Mouse (Mus musculus): ENCODE data around the gene Usp53. TPM values are rescaled to one million over a fixed set of nuclear protein-coding genes. Genes with fewer than 3 reads are reported as not detected.

Gene Usp53
- polyA plus RNA-seq (2012; fragmentation: generic; extraction: Trizol), result 1.7 TPM

- peak; percentile 89 for TF ChIP-seq POLR2A (IDR thresholded peaks at IDR 0.05; ENCODE audit: insufficient read length, low read depth)
- TF ChIP-seq TCF3 (IDR thresholded peaks at IDR 0.05; ENCODE audit: insufficient read length, low read depth), result peak; percentile 7
- no peak for TF ChIP-seq USF1 (IDR thresholded peaks at IDR 0.05; ENCODE audit: low read depth)
- no peak for TF ChIP-seq REST (IDR thresholded peaks at IDR 0.05; ENCODE audit: insufficient read depth, insufficient read length)
- peak; percentile 8 for TF ChIP-seq SRF (IDR thresholded peaks at IDR 0.05; ENCODE audit: control insufficient read depth, insufficient read length, low read depth)
- TF ChIP-seq MYOG (IDR thresholded peaks at IDR 0.05; ENCODE audit: control insufficient read depth in 1 of 3, insufficient read depth in 1 of 3, insufficient read length in 2 of 3, low read depth in 2 of 3), result peak in 1 of 3 experiments; percentile 30
- no peak for TF ChIP-seq CEBPB (IDR thresholded peaks at IDR 0.05; ENCODE audit: insufficient read depth, poor library complexity, severe bottlenecking)
- peak in 2 of 3 experiments; percentile 25 to 28 for TF ChIP-seq MYOD1 (IDR thresholded peaks at IDR 0.05; ENCODE audit: control insufficient read depth in 1 of 3, insufficient read length in 2 of 3, low read depth in 2 of 3)
- no peak for TF ChIP-seq TCF12 (IDR thresholded peaks at IDR 0.05; ENCODE audit: insufficient read depth, poor library complexity, severe bottlenecking)
- TF ChIP-seq POLR2AphosphoS2 (IDR thresholded peaks at IDR 0.05; ENCODE audit: insufficient read length, low read depth), result peak; percentile 97
- Histone ChIP-seq H3ac (ENCODE audit: control insufficient read depth, insufficient read length) (peak within 1 kb of the TSS; percentile 77), H3K27me3 (ENCODE audit: control insufficient read depth, insufficient read depth, insufficient read length) (no peaks in the 10 kb centered on the region), H3K79me2 (ENCODE audit: control insufficient read depth, insufficient read depth) (peaks cover 22% of the 10 kb centered on the region), H3K36me3 (ENCODE audit: control insufficient read depth, insufficient read depth) (no peaks in the 10 kb centered on the region), H3K4me2 (ENCODE audit: low read depth) (peak within 1 kb of the TSS; percentile 99), H3K4me3 (peak within 1 kb of the TSS; percentile 51)
Observed at GRCm38 (mm10) chr3:122984249-122985182, at the start of gene Usp53. Usp53 (minus strand) TSS chr3:122984510.

- peak overlapping the region; percentile 18 for H3K4me3 ChIP-seq
- H3K79me2 ChIP-seq (ENCODE audit: control insufficient read depth, insufficient read depth), result no peaks in the 10 kb centered on the region
Observed at GRCm38 (mm10) chr3:123033804-123034203, 49.5 kb upstream of the Usp53 start.

DNA sequence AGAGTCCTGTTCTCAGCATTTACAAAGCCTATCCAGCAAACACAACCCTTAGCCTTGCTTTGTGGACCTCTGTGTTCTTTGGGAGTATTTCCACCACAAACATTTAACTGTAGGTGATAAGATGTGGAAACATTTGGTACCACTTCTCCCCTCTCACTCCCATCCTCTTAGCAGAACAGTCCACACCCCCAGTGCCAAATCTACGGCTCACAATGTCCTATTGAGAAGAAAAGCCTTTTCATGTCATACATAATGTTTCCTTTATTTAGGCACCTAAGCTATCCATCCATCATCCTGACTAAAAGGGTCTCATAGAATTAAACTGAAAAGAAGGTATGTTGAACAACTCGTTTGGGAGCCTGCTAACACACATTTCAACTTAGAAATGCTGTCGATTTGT, 41.3 kb upstream of the Usp53 start:
- Histone ChIP-seq H3K79me2 (ENCODE audit: control insufficient read depth, insufficient read depth) (no peaks in the 10 kb centered on the region), H3K4me2 (ENCODE audit: low read depth) (no peak overlapping the region), H3K27me3 (ENCODE audit: control insufficient read depth, insufficient read depth, insufficient read length) (no peaks in the 10 kb centered on the region), H3K4me3 (no peak overlapping the region), H3ac (ENCODE audit: control insufficient read depth, insufficient read length) (no peak overlapping the region), H3K36me3 (ENCODE audit: control insufficient read depth, insufficient read depth) (no peaks in the 10 kb centered on the region)
- no peak for TF ChIP-seq MYOD1 (IDR thresholded peaks at IDR 0.05; ENCODE audit: control insufficient read depth in 1 of 3, insufficient read length in 2 of 3, low read depth in 2 of 3)
- no peak for TF ChIP-seq REST (IDR thresholded peaks at IDR 0.05; ENCODE audit: insufficient read depth, insufficient read length)
- TF ChIP-seq TCF3 (IDR thresholded peaks at IDR 0.05; ENCODE audit: insufficient read length, low read depth), result no peak
- no peak for TF ChIP-seq E2F4 (IDR thresholded peaks at IDR 0.05; ENCODE audit: insufficient read depth)
- TF ChIP-seq MYOG (IDR thresholded peaks at IDR 0.05; ENCODE audit: control insufficient read depth in 1 of 3, insufficient read depth in 1 of 3, insufficient read length in 2 of 3, low read depth in 2 of 3), result no peak
- no peak for TF ChIP-seq POLR2A (IDR thresholded peaks at IDR 0.05; ENCODE audit: insufficient read length, low read depth)
- no peak for TF ChIP-seq USF1 (IDR thresholded peaks at IDR 0.05; ENCODE audit: low read depth)
- no peak for TF ChIP-seq MAX (IDR thresholded peaks at IDR 0.05; ENCODE audit: low read depth)
- no peak for TF ChIP-seq SRF (IDR thresholded peaks at IDR 0.05; ENCODE audit: control insufficient read depth, insufficient read length, low read depth)
- TF ChIP-seq POLR2AphosphoS2 (IDR thresholded peaks at IDR 0.05; ENCODE audit: insufficient read length, low read depth), result no peak

More at GRCm38 (mm10) chr3:123033804-123034203, 49.5 kb upstream of the Usp53 start:
- Histone ChIP-seq H3ac (ENCODE audit: control insufficient read depth, insufficient read length) (no peak overlapping the region), H3K36me3 (ENCODE audit: control insufficient read depth, insufficient read depth) (no peaks in the 10 kb centered on the region), H3K4me2 (ENCODE audit: low read depth) (peak overlapping the region; percentile 63), H3K27me3 (ENCODE audit: control insufficient read depth, insufficient read depth, insufficient read length) (no peaks in the 10 kb centered on the region)
- TF ChIP-seq MYOG (IDR thresholded peaks at IDR 0.05; ENCODE audit: control insufficient read depth in 1 of 3, insufficient read depth in 1 of 3, insufficient read length in 2 of 3, low read depth in 2 of 3) (peak in 2 of 3 experiments; percentile 75 to 78), SRF (IDR thresholded peaks at IDR 0.05; ENCODE audit: control insufficient read depth, insufficient read length, low read depth) (no peak), MYOD1 (IDR thresholded peaks at IDR 0.05; ENCODE audit: control insufficient read depth in 1 of 3, insufficient read length in 2 of 3, low read depth in 2 of 3) (peak; percentile 13 to 85 (median 77))

- no peaks in the 10 kb centered on the region for H3K36me3 ChIP-seq (ENCODE audit: control insufficient read depth, insufficient read depth)
- H3K4me3 ChIP-seq, result no peak overlapping the region
- H3ac ChIP-seq (ENCODE audit: control insufficient read depth, insufficient read length), result no peak overlapping the region
- H3K79me2 ChIP-seq (ENCODE audit: control insufficient read depth, insufficient read depth), result no peaks in the 10 kb centered on the region
- no peak overlapping the region for H3K4me2 ChIP-seq (ENCODE audit: low read depth)
- TF ChIP-seq SRF (IDR thresholded peaks at IDR 0.05; ENCODE audit: control insufficient read depth, insufficient read length, low read depth) (no peak), POLR2AphosphoS2 (IDR thresholded peaks at IDR 0.05; ENCODE audit: insufficient read length, low read depth) (no peak), MYOD1 (IDR thresholded peaks at IDR 0.05; ENCODE audit: control insufficient read depth in 1 of 3, insufficient read length in 2 of 3, low read depth in 2 of 3) (no peak), MAX (IDR thresholded peaks at IDR 0.05; ENCODE audit: low read depth) (no peak), MYOG (IDR thresholded peaks at IDR 0.05; ENCODE audit: control insufficient read depth in 1 of 3, insufficient read depth in 1 of 3, insufficient read length in 2 of 3, low read depth in 2 of 3) (no peak), E2F4 (IDR thresholded peaks at IDR 0.05; ENCODE audit: insufficient read depth) (no peak), CEBPB (IDR thresholded peaks at IDR 0.05; ENCODE audit: insufficient read depth, poor library complexity, severe bottlenecking) (no peak), REST (IDR thresholded peaks at IDR 0.05; ENCODE audit: insufficient read depth, insufficient read length) (no peak), POLR2A (IDR thresholded peaks at IDR 0.05; ENCODE audit: insufficient read length, low read depth) (no peak), USF1 (IDR thresholded peaks at IDR 0.05; ENCODE audit: low read depth) (no peak), TCF3 (IDR thresholded peaks at IDR 0.05; ENCODE audit: insufficient read length, low read depth) (no peak), TCF12 (IDR thresholded peaks at IDR 0.05; ENCODE audit: insufficient read depth, poor library complexity, severe bottlenecking) (no peak)
- no peaks in the 10 kb centered on the region for H3K27me3 ChIP-seq (ENCODE audit: control insufficient read depth, insufficient read depth, insufficient read length)
Observed at GRCm38 (mm10) chr3:123024496-123025234, 40.4 kb upstream of the Usp53 start.
